Mouse (Mus musculus) T-helper 2 cell (primary cell): Measurements from ENCODE around the gene Trpc1.

ENCODE experiments used
- in situ Hi-C: fragments of 300-600 bp; cut with MboI, MseI; formaldehyde crosslinking; loops from one replicate; pipeline ENCODE4 v1.15.1; 2025; ENCODE audit warnings: high pct_unique_total_duplicates

The Trpc1 gene

DNA sequence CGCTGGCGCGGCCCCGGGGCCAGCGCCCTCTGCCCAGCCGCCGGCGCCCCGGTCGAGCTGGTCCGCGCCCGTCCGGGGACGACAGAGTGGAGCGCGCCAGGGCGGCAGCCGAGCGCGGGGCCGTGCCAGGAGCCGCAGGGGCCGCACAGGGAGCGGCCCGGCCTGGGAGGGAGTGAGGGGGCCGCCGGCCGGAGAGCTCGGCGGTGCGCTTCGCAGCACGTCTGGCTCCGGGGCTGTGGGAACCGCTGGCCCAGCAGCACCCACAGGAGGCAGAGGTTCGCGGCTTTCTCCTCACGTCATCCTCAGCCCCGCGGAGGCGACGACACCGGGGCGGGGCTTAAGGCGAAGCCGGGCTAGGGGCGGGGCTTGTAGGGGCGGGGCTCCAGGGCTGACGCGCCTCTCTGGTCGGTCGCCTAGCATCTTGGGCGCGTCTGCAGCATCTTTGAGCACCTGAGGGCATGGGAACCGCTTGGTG, at the start of gene Trpc1:
Gene Trpc1, minus strand, starts transcription at position 339 of the 475 bp plus-strand sequence.
- in situ Hi-C loops: no loop called here

- in situ Hi-C loops: no loop called here
Measured at GRCm38 (mm10) chr9:95796323-95796722, 46.1 kb upstream of the Trpc1 start.

GRCm38 (mm10) chr9:95795844-95796243, 45.7 kb upstream of the Trpc1 start:
- in situ Hi-C loops: no loop called here

GRCm38 (mm10) chr9:95795077-95795784, 45.1 kb upstream of the Trpc1 start:
- in situ Hi-C loops: no loop called here

- in situ Hi-C loops: no loop called here
Measured at GRCm38 (mm10) chr9:95793986-95794744, 44.0 kb upstream of the Trpc1 start.

GRCm38 (mm10) chr9:95784888-95785511, 34.8 kb upstream of the Trpc1 start:
- in situ Hi-C loops: no loop called here

GRCm38 (mm10) chr9:95783646-95784293, 33.6 kb upstream of the Trpc1 start:
- in situ Hi-C loops: no loop called here

- in situ Hi-C loops: no loop called here
Measured at GRCm38 (mm10) chr9:95771671-95772070, 21.5 kb upstream of the Trpc1 start.

- in situ Hi-C loops: no loop called here
Measured at GRCm38 (mm10) chr9:95763218-95763617, 13.0 kb upstream of the Trpc1 start.

DNA sequence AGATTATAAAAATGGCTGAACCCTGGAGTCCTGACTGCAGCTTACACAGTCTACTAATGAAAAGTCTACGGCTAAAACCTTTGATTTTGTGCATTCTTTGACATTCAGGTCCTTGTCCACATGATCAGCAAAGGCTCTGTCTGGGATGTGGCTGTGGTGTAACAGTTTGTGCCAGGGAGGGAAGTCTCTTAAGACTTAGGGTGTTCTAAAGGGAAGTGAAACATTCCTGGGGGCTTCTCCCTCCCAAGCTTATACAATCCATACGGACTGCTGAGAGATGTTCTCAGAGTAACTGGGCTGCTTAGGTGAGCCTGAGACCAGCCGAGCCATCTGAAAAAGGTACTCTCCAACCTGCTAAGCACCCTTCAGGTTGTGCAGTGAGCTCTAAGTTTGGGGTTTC, 12.1 kb upstream of the Trpc1 start:
- in situ Hi-C loops: no loop called here

DNA sequence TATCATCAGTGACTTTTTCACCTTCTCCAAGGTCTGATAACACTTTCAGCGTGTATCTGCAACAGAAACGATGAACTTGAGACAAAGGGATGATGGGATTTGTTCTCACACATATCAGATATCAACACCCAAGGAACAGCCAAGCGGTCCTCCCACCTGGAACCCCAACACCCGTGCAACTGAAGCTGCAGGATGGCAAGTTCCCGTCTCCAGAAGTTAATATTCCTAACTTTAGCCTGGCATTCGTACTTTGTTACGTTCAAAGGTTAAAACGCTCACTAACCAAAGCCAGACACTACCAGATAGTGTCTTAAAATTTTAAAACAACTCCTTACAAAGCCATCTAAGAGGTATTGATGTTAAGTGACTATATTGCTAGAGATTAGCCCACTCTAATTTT, 11.2 kb upstream of the Trpc1 start:
- in situ Hi-C loops: no loop called here

DNA sequence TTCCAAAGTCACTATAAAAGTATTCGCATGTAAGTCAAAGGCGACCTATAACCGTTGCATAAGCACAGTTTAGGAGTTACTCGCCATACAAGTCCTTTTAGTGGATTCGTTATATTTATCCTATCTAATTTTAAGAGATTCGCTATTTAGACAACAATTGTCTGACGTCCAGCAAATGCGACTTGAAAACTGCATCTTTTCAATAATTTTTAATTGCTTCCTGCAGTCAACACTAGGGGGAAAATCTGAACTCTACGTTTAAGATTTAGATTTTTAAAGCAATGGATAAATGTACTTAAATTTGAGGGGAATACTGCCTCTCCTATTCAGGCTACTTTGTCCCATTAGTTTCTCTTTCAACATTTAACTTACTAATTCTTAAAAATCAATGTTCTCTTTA, 571 bp upstream of the Trpc1 start:
- in situ Hi-C loops: no loop called here

GRCm38 (mm10) chr9:95749461-95749928, 680 bp downstream of the Trpc1 start:
- in situ Hi-C loops: no loop called here

DNA sequence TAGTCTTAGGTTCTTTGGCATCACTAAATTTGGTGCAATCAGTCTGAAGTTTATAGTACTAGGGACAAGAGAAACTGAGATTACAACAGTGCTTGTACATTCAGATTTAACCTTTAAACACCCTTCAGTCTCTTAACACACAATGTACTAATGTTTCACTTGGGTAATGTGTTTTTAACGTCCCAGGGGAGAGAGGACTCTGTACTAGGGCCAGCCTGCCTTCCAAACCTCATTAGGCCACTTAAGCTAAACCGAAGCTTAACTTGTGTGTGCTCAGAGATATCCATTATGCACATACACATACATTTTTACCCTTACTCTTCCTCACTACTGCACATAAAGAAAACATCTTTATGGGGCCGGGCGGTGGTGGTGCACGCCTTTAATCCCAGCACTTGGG, 2.9 kb downstream of the Trpc1 start:
- in situ Hi-C loops: no loop called here

GRCm38 (mm10) chr9:95744845-95745613, 5.1 kb downstream of the Trpc1 start:
- in situ Hi-C loops: no loop called here

GRCm38 (mm10) chr9:95736238-95736637, 13.9 kb downstream of the Trpc1 start:
- in situ Hi-C loops: no loop called here

DNA sequence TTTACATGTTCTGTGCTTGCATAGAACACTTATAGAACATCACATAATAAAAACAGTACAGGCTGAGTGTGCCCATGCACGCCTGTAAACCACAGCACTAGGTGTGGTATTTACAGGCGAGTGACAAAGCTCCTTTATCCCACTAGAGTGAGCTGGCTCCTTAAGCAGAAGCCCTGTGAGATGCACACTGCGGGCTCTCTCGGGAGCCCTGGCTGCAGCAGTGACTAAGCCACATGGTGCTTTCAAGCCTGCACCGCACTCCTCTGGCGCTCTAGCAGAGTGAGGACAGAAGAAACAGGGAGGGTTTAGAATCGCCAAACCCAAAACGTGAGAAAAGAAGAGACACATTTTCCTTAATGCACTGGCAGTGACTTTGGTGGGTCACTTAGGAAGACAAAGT, 37.6 kb downstream of the Trpc1 start:
- in situ Hi-C loops: no loop called here

GRCm38 (mm10) chr9:95708943-95709342, 41.2 kb downstream of the Trpc1 start:
- in situ Hi-C loops: no loop called here

DNA sequence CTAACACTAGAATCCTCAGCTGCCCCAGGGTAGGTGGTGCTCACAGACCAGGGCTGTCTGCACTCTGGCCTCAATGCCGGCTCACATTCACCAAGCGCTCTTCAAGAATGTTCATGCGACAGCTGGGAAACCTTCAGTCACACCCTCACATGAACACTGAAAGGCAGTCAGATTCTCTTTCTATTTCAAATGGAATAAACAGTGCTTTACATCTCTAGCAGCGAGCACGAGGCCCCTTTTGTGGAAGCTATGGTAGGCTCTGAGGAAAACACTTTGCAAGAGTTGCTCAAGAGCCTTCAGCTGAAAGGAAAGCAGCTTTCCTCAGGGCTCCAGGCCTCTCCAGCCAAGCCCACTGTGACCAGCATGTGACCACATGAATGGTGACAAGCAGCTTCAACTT, 44.8 kb downstream of the Trpc1 start:
- in situ Hi-C loops: no loop called here

GRCm38 (mm10) chr9:95704078-95704477, 46.1 kb downstream of the Trpc1 start:
- in situ Hi-C loops: no loop called here

- in situ Hi-C loops: no loop called here
Measured at GRCm38 (mm10) chr9:95699273-95699672, 50.9 kb downstream of the Trpc1 start.
